Mouse (Mus musculus): ENCODE results near the gene 9530068E07Rik.

GRCm38 (mm10) chr11:52369252-52370134 is 26.7 kb upstream of the 9530068E07Rik start:
- TF ChIP-seq CTCF (IDR thresholded peaks at IDR 0.05) (no peak), POLR2A (IDR thresholded peaks at IDR 0.05; ENCODE audit: insufficient read depth, low read depth, low read length) (no peak)
